Mouse (Mus musculus) midbrain, embryonic 14.5 days (tissue): ENCODE data around the gene Dnajb1. TPM values are rescaled to one million over a fixed set of nuclear protein-coding genes. Genes with fewer than 3 reads are reported as not detected.

Source experiments
- ATAC-seq: fragments of 200-750 bp; cut with Nextera tagmentation; 2 replicates; pipeline ENCODE4 v1.8.0; 2017; ENCODE audit warnings: moderate number of reproducible peaks, moderate library complexity; ENCODE audit not compliant: low FRiP score, low TSS enrichment
- DNase-seq: peaks from one replicate; pipeline ENCODE4 v3.0.0-alpha.2; 2015
- H3K27ac ChIP-seq: fragments of 300-500 bp; sonication (generic); replicated peaks from 2 replicates; pipeline ENCODE4 v1.5.1; 2014; ENCODE audit warnings: mild to moderate bottlenecking, low read depth, low read length, moderate library complexity
- H3K27me3 ChIP-seq: fragments of 300-500 bp; sonication (generic); 2 replicates; pipeline ENCODE4 v1.6.1; 2014; ENCODE audit warnings: low read length, control low read depth, mixed read lengths; ENCODE audit not compliant: control insufficient read depth, insufficient read depth
- H3K36me3 ChIP-seq: fragments of 300-500 bp; sonication (generic); 2 replicates; pipeline ENCODE4 v1.6.1; 2014; ENCODE audit warnings: low read length, control low read depth; ENCODE audit not compliant: control insufficient read depth, insufficient read depth
- H3K4me1 ChIP-seq: fragments of 300-500 bp; sonication (generic); 2 replicates; pipeline ENCODE4 v1.6.1; 2014; ENCODE audit warnings: mild to moderate bottlenecking, antibody characterized with exemption, low read length, control low read depth; ENCODE audit not compliant: control insufficient read depth, insufficient read depth
- H3K4me2 ChIP-seq: fragments of 300-500 bp; sonication (generic); 2 replicates; pipeline ENCODE4 v1.6.1; 2014; ENCODE audit warnings: mild to moderate bottlenecking, low read length, moderate library complexity
- H3K4me3 ChIP-seq: fragments of 300-500 bp; sonication (generic); replicated peaks from 2 replicates; pipeline ENCODE4 v1.5.1; 2014; ENCODE audit warnings: low read depth, low read length
- H3K9ac ChIP-seq: fragments of 300-500 bp; sonication (generic); replicated peaks from 2 replicates; pipeline ENCODE4 v1.6.1; 2014; ENCODE audit warnings: mild to moderate bottlenecking, low read length, moderate library complexity
- H3K9me3 ChIP-seq: fragments of 300-500 bp; sonication (generic); 2 replicates; pipeline ENCODE4 v1.6.1; 2016; ENCODE audit warnings: low read length, control low read depth, mixed read lengths; ENCODE audit not compliant: control insufficient read depth
- WGBS: fragments of 180-500 bp; shearing (Covaris S2); extraction: QIAGEN DNeasy Blood & Tissue Kit; methylation state at CpG from one replicate; pipeline ENCODE4 v1.1.7; 2014; 5-methylcytosine and 5-hydroxymethylcytosine counted together
- polyA plus RNA-seq: library from polyadenylated mRNA; unstranded; fragments of >200 nt; fragmentation: Nextera tagmentation; extraction: Ambion mirVana; gene quantifications from 2 replicates; pipeline ENCODE4 v1.2.1, GENCODE M21; 2014

Dnajb1 gene
- polyA plus RNA-seq, 1 experiment from 2014 or later = 46.2 TPM

DNA sequence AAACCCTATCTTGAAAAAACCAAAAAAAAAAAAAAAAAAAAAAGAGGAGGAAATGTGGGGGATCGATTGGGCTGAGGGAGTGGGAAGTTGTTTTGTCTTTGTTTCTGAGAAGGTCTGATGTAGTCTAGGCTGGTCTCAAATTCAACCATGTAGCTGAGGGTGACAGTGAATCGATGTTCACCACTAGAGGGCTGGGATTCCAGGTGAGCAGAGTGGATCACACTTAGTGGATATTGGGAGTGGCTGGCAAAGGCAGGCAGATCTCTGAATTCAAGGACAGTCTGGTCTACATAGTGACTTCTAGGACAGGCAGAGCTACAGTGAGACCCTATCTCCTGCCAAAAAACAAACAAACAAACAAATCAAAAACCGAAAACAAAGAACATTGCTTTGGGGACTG lies 16.7 kb downstream of the Dnajb1 start:
- Histone ChIP-seq H3K4me1 (no peaks in the 10 kb centered on the region), H3K9me3 (no peaks in the 10 kb centered on the region), H3K4me3 (no peak overlapping the region), H3K27me3 (no peaks in the 10 kb centered on the region), H3K36me3 (no peaks in the 10 kb centered on the region), H3K27ac (no peak overlapping the region), H3K4me2 (no peak overlapping the region), H3K9ac (no peak overlapping the region)
- DNase-seq = peak; percentile 72
- no peak for ATAC-seq
- WGBS = 38% methylated on average over 3 of the region's 3 CpGs

DNA sequence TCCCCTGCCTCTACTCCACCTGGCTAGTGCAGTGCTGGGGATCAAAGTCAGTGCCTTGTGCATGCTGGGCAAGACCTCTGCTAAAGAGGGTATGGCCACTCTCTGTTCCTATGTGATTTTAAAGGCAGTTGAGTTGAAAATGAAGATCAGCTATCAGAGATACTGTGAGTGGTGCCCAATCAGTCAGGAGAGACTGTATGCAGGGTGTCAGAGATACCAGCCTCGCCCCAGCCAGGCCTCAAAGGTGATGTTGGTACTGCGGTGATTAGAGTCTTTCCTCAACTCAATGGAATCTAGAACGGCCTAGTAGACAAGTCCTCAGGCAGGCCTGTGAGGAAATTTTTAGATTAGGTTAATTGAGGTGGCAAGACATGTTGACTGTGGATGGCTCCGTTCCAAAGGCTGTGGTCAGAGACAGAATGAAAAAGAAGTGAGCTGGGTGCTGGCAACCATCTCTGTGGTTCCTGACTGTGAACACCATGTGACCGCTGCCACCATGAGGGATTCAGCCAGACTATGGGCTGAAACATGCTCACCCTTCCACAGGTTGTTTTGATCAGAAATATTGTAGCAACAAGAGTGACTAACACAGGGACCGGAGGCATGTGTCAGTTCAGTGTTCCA lies 17.8 kb downstream of the Dnajb1 start:
- Histone ChIP-seq H3K36me3 (no peaks in the 10 kb centered on the region), H3K4me2 (no peak overlapping the region), H3K9me3 (no peaks in the 10 kb centered on the region), H3K4me3 (no peak overlapping the region), H3K9ac (no peak overlapping the region), H3K27ac (no peak overlapping the region), H3K27me3 (no peaks in the 10 kb centered on the region), H3K4me1 (no peaks in the 10 kb centered on the region)
- DNase-seq (no peak), ATAC-seq (no peak)
- WGBS = 91% methylated on average over 6 of the region's 6 CpGs

DNA sequence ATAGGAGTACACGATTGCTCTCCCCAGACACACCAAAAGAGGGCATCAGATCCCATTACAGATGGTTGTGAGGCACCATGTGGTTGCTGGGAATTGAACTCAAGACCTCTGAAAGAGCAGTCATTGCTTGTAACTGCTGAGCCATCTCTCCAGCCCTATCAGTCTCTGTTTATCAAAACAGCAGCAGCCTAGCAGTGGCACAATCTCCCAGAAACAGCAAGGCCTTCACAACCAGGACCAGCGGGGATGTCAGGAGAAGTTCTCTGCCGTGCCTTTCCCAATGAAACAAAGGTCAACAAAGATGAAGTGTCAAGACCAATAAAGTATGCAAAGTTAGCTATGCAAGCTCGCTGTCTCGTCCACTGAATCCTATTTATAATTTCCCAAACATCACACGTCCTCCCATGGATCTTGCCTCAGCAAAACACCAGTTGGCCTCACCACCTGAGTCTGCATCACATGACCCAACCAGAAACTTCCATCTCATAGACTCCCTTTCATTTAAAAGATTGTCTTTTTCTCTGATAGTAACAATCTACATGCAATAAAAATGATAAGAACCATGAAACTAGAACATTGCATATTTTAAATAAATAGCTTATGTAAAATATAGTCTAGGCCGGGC lies 24.2 kb downstream of the Dnajb1 start:
- Histone ChIP-seq H3K36me3 (no peaks in the 10 kb centered on the region), H3K4me1 (no peaks in the 10 kb centered on the region), H3K9ac (no peak overlapping the region), H3K9me3 (peaks cover 3% of the 10 kb centered on the region; the same call in 1 of the 2 replicates), H3K4me3 (no peak overlapping the region), H3K27me3 (no peaks in the 10 kb centered on the region), H3K27ac (no peak overlapping the region), H3K4me2 (no peak overlapping the region)
- WGBS = 83% methylated on average over 7 of the region's 7 CpGs
- DNase-seq = no peak
- ATAC-seq = no peak

DNA sequence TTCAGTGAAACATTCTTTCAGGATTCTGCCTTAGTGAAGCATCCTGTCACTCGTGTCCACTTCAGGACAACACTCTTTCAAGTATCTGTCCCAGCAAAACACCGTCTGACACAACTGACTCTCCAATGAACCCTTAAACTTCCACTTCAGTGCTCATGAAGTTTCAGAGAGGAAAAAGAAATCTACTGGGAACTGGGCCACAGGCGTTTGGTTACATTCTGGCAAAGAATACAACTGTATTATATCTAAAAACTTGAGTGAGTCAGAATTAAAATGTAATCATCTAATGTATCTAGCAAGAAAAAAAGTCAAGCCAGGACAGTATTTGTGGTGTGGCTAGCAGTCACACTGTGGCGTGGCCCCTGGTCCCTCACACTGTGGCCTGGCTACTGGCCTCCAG lies 30.9 kb downstream of the Dnajb1 start:
- no peak overlapping the region for H3K4me2 ChIP-seq
- H3K9me3 ChIP-seq = peaks cover 3% of the 10 kb centered on the region; the same call in 1 of the 2 replicates
- H3K4me1 ChIP-seq = no peaks in the 10 kb centered on the region
- 82% methylated on average over 4 of the region's 4 CpGs for WGBS
- DNase-seq (no peak), ATAC-seq (no peak)
- no peak overlapping the region for H3K27ac ChIP-seq
- no peaks in the 10 kb centered on the region for H3K27me3 ChIP-seq
- H3K4me3 ChIP-seq = no peak overlapping the region
- no peak overlapping the region for H3K9ac ChIP-seq
- H3K36me3 ChIP-seq = no peaks in the 10 kb centered on the region

DNA sequence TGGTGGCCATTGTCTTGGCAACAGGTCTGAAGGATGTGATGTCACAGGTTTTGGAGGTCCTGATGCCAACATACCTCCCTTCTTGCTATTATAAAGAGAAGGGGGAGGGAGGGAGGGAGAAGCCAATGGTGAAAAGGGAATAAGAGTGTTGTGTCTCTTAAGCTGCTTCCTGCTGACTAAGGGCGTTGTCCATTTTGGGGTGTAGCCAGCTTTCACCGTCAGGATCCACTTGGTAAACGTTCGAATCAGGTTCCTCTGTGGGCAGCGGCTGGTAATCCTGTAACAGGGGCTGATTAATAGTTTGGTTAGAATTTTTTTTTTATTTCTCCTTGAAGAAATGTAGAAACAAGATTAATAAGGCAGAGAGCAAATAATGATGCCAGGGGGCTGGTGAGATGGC lies 31.7 kb downstream of the Dnajb1 start:
- H3K27me3 ChIP-seq = no peaks in the 10 kb centered on the region
- H3K9me3 ChIP-seq = peaks cover 3% of the 10 kb centered on the region; the same call in 1 of the 2 replicates
- H3K4me1 ChIP-seq = no peaks in the 10 kb centered on the region
- DNase-seq = no peak
- H3K4me3 ChIP-seq = no peak overlapping the region
- no peak overlapping the region for H3K4me2 ChIP-seq
- no peak overlapping the region for H3K27ac ChIP-seq
- ATAC-seq = no peak
- WGBS = 76% methylated on average over 5 of the region's 5 CpGs
- no peak overlapping the region for H3K9ac ChIP-seq
- no peaks in the 10 kb centered on the region for H3K36me3 ChIP-seq

DNA sequence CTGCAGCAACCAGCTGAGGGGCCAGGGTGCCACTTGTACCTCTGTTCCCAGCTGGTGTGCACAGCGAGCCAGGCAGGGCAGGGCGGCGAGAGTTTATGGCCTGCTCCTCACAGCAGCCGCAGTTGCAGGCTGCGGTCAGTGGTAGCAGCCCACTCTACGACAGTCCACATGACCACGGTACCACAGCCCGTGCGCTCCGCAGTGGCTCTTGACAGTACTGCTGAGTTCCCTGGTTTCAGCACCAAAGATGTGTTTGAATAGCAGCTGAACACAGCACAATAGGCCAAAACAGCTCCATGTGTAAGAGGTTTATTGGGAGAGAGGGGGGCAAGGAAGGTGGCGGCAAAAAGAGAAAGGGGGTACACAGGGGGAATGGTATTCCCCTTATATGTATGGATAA lies 39.5 kb downstream of the Dnajb1 start:
- ATAC-seq (no peak), DNase-seq (no peak)
- no peak overlapping the region for H3K4me2 ChIP-seq
- H3K27ac ChIP-seq = no peak overlapping the region
- H3K4me3 ChIP-seq = no peak overlapping the region
- no peaks in the 10 kb centered on the region for H3K9me3 ChIP-seq
- no peaks in the 10 kb centered on the region for H3K27me3 ChIP-seq
- no peak overlapping the region for H3K9ac ChIP-seq
- peaks cover 2% of the 10 kb centered on the region; the same call in 1 of the 2 replicates for H3K4me1 ChIP-seq
- 94% methylated on average over 11 of the region's 11 CpGs for WGBS
- no peaks in the 10 kb centered on the region for H3K36me3 ChIP-seq

DNA sequence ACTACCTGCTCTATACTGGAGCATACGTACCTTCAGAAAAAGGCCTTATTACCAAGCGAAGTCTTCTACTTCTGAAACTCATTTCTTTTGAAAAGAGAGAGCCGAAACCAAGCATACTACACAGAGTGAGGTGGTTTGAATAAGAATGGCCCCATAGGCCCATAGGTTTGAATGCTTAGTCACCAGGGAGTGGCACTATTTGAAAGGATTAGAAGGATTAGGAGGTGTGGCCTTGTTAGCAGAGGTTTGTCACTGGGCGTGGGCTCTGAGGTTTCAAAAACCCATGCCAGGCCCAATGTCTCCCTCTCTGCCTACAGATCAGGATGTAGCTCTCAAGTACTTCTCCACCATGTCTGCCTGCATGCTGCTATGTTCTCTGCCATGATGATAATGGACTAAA lies 40.0 kb downstream of the Dnajb1 start:
- Histone ChIP-seq H3K4me1 (peaks cover 2% of the 10 kb centered on the region; the same call in 1 of the 2 replicates), H3K27ac (no peak overlapping the region), H3K9me3 (no peaks in the 10 kb centered on the region), H3K4me3 (no peak overlapping the region), H3K4me2 (no peak overlapping the region), H3K36me3 (no peaks in the 10 kb centered on the region), H3K9ac (no peak overlapping the region), H3K27me3 (no peaks in the 10 kb centered on the region)
- 94% methylated on average over 4 of the region's 4 CpGs for WGBS
- ATAC-seq = no peak
- no peak for DNase-seq

DNA sequence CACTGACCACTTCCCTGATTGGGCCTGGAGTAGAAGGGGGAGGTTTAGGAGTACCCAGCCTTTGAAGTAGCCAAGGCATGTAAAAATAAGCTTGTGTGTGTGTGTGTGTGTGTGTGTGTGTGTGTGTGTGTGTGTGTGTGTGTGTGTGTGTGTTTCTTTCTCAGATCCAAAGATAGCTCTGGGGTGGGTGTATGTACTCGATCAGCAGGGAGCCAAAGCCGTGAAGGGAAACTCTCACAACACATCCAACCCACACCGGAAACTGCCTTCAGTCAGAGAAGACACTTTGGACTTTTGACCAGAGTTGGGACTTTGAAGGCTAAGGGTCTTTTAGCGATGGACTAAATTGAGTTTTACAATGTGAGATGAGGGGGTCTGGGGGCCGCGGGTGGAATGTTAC lies 41.7 kb downstream of the Dnajb1 start:
- Histone ChIP-seq H3K27ac (no peak overlapping the region), H3K4me1 (peaks cover 11% of the 10 kb centered on the region), H3K4me3 (no peak overlapping the region), H3K27me3 (no peaks in the 10 kb centered on the region), H3K4me2 (no peak overlapping the region), H3K9ac (no peak overlapping the region), H3K9me3 (no peaks in the 10 kb centered on the region), H3K36me3 (no peaks in the 10 kb centered on the region)
- DNase-seq (no peak), ATAC-seq (no peak)
- WGBS = 98% methylated on average over 6 of the region's 6 CpGs
